Mouse (Mus musculus) kidney, adult 2 months (tissue): ENCODE measurements around the gene Vps51.

Experiments
- CTCF ChIP-seq: fragments of 200-500 bp; conservative IDR thresholded peaks from 2 replicates; pipeline ENCODE4 v1.5.1; 2011; ENCODE audit warnings: low read depth, mild to moderate bottlenecking, control low read depth, low read length, moderate library complexity, mixed read lengths; ENCODE audit not compliant: insufficient read depth, insufficient read length
- POLR2A ChIP-seq: fragments of 200-500 bp; IDR thresholded peaks from one replicate; pipeline ENCODE4 v1.6.1; 2011; ENCODE audit warnings: low read depth, low read length, control low read depth

- no peak for TF ChIP-seq CTCF
- no peak for TF ChIP-seq POLR2A
Observed at GRCm38 (mm10) chr19:6058513-6058912, 18.5 kb downstream of the Vps51 start.
